Comparison of ENCODE assay signal across 8 mouse cellular contexts in the genomic region with DNA sequence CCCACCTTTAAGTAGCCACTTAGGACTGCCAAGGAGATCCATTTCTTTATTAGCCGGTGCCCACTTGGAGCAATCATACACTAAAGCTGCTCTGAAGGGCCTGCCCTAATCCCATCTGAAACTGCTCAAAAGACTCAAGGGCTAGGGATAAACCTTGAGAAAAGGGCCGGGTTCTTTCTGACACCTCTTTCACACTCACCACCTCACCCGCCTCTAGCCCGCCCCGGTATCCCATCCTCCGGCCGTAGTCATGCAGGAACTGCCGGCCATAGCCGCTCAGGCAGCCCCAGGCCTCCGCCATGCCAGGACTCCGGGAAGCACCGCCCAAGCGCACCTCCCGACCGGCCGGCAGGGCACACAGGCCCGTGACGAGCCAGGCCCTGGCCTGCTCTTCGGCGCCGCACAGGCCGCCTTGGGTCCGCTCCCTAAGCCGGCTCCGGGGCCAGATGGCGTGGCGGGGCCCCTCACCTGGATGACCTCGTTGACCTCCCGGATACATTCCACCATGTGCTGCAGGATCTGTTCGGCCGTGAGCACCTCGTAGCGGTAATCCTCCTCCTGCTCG. TPM values are rescaled to one million over a fixed set of nuclear protein-coding genes. Genes with fewer than 3 reads are reported as not detected.
DNase-seq lines count a peak whose midpoint lies in the region; ATAC-seq and TF ChIP-seq lines count a peak whose summit lies in the region.

No protein-coding gene starts in this region.

- peak overlapping the region; percentile 96 for H3K4me2 ChIP-seq in forebrain, embryonic 16.5 days (ENCODE audit: low read length)

- no peaks in the 10 kb centered on the region for H3K27me3 ChIP-seq in G1E (ENCODE audit: insufficient read depth, low read length)
- H3K27me3 ChIP-seq in forebrain, embryonic 16.5 days (replicated peaks; ENCODE audit: control insufficient read depth, insufficient read depth, low read length): no peaks in the 10 kb centered on the region

- no peaks in the 10 kb centered on the region for H3K9me3 ChIP-seq in G1E (replicated peaks)
- H3K9me3 ChIP-seq in forebrain, embryonic 16.5 days (ENCODE audit: control insufficient read depth, low read length): no peaks in the 10 kb centered on the region

- H3K4me1 ChIP-seq in G1E (ENCODE audit: insufficient read depth, low read depth, low read length): peaks cover 20% of the 10 kb centered on the region; the same call in 1 of the 2 replicates
- peaks cover 17% of the 10 kb centered on the region for H3K4me1 ChIP-seq in forebrain, embryonic 16.5 days (replicated peaks; ENCODE audit: control insufficient read depth, insufficient read depth, low read length)

- peak; percentile 51 for DNase-seq in G1E (ENCODE audit: low spot score)
- DNase-seq in cerebellum, adult 11-12 months: peak; percentile 74
- peak; percentile 56 for DNase-seq in heart, postnatal 25 days (ENCODE audit: low spot score)
- peak; percentile 29 to 46 for DNase-seq in layer of hippocampus, postnatal 14 days (ENCODE audit: low spot score in 2 of 2)
- DNase-seq in lung, postnatal 10 days: peak; percentile 81
- DNase-seq in ovary, postnatal 10 days (ENCODE audit: low spot score): peak; percentile 44
- peak; percentile 42 to 50 for DNase-seq in thymus, postnatal 10 days (ENCODE audit: low spot score in 2 of 2)

- H3K36me3 ChIP-seq in G1E (replicated peaks): peaks cover 7% of the 10 kb centered on the region
- no peaks in the 10 kb centered on the region for H3K36me3 ChIP-seq in forebrain, embryonic 16.5 days (ENCODE audit: control insufficient read depth, insufficient read depth)

- ATAC-seq in G1E (ENCODE audit: extremely low read depth, insufficient number of reproducible peaks, low FRiP score, poor library complexity, severe bottlenecking): no peak
- ATAC-seq in forebrain, embryonic 16.5 days: peak; percentile 23; the same call in 1 of the 2 replicates

- no peak for TF ChIP-seq CTCF in G1E (IDR thresholded peaks at IDR 0.05; ENCODE audit: low read depth, low read length)

- H3K27ac ChIP-seq in forebrain, embryonic 16.5 days (ENCODE audit: low read length): peak overlapping the region; percentile 99

- intact Hi-C loops in heart, postnatal 25 days (cut with DNase I): loop anchor here (2.0 to 5.0 kb wide), 3 partner anchors 82 to 193 kb away; a partner anchor contains a TSS

- peak overlapping the region; percentile 97 for H3K4me3 ChIP-seq in G1E (ENCODE audit: low read depth, low read length)
- H3K4me3 ChIP-seq in forebrain, embryonic 16.5 days (replicated peaks; ENCODE audit: low read length): peak overlapping the region; percentile 100

- H3K9ac ChIP-seq in forebrain, embryonic 16.5 days (replicated peaks; ENCODE audit: low read depth, low read length): peak overlapping the region; percentile 97

- WGBS in forebrain, embryonic 16.5 days: 0% methylated on average over 34 of the region's 34 CpGs

RNA-seq across cellular contexts. Expression of a gene that starts 0.8 kb away (rescaled TPM):
- total RNA-seq in G1E (2014; fragmentation: Nextera tagmentation): 207 and 218 TPM in 2 replicates
- total RNA-seq in G1E (2017): 66.8 and 89.3 TPM in 2 replicates
- 47.5 and 69.3 TPM in 2 replicates for polyA plus RNA-seq in G1E (2012)
- polyA plus RNA-seq in forebrain, embryonic 16.5 days (2015; fragmentation: Nextera tagmentation; extraction: Ambion mirVana): 15.6 and 21.2 TPM in 2 replicates
- 10 to 100 TPM; 72.9 to 84.7 TPM for total RNA-seq in heart, postnatal 25 days (2021)
- total RNA-seq in layer of hippocampus, postnatal 14 days (2021): 10 to 100 TPM; 91.1 to 93.3 TPM

RNA-seq across cellular contexts. Expression of a gene that starts 53.7 kb away (rescaled TPM):
- not detected in 2 replicates for total RNA-seq in G1E (2014; fragmentation: Nextera tagmentation)
- total RNA-seq in G1E (2017): 0.41 and 0.55 TPM in 2 replicates
- polyA plus RNA-seq in G1E (2012): 0.04 and 0.06 TPM in 2 replicates
- polyA plus RNA-seq in forebrain, embryonic 16.5 days (2015; fragmentation: Nextera tagmentation; extraction: Ambion mirVana): 51.3 and 55.7 TPM in 2 replicates
- 10 to 100 TPM; 36.8 TPM for total RNA-seq in heart, postnatal 25 days (2021)
- total RNA-seq in layer of hippocampus, postnatal 14 days (2021): 10 to 100 TPM; 32.6 to 39.1 TPM

RNA-seq across cellular contexts. Expression of a gene that starts 54.1 kb away (rescaled TPM):
- not detected in 2 replicates for total RNA-seq in G1E (2014; fragmentation: Nextera tagmentation)
- not detected in 2 replicates for total RNA-seq in G1E (2017)
- not detected in 2 replicates for polyA plus RNA-seq in G1E (2012)
- polyA plus RNA-seq in forebrain, embryonic 16.5 days (2015; fragmentation: Nextera tagmentation; extraction: Ambion mirVana): 0.45 and 0.58 TPM in 2 replicates
- total RNA-seq in heart, postnatal 25 days (2021): under 1 TPM; 0.52 to 0.64 TPM
- total RNA-seq in layer of hippocampus, postnatal 14 days (2021): 1 to 10 TPM; 2.4 to 2.7 TPM

Comparison
In these comparisons a context has a peak if more than half of its experiments do, and no peak if none do; other contexts are left out.
1. RNA of a gene that starts 53.7 kb away (total RNA-seq): 32.6 to 39.1 TPM in layer of hippocampus, postnatal 14 days and 36.8 TPM in heart, postnatal 25 days; 0.41 to 0.55 TPM in G1E; every median in the first group is over 10 times any median in the second.
2. Peak in every context shown above with its lines, with median percentiles within 50 percentile points of each other: DNase-seq.